Comparison of ENCODE assay signal across 10 mouse cellular contexts in genomic region chr8:70653226-70653625, GRCm38 (mm10). TPM values are rescaled to one million over a fixed set of nuclear protein-coding genes. Genes with fewer than 3 reads are reported as not detected.
DNase-seq lines count a peak whose midpoint lies in the region; ATAC-seq and TF ChIP-seq lines count a peak whose summit lies in the region.
"Had no signal": no experiment of that assay in that cellular context is flagged by ENCODE, and none has a peak within 500 bp of the region (broad histone marks: within the 10 kb centered on the region; RNA-seq: fewer than 3 reads in every experiment).

No protein-coding gene starts in this region.

- ATAC-seq in hindbrain, embryonic 14.5 days (ENCODE audit: low FRiP score), result no peak

- H3K27ac ChIP-seq in ES-Bruce4 (ENCODE audit: insufficient read depth, low read length), result no peak overlapping the region
- peak overlapping the region; percentile 39; the same call in 1 of the 2 replicates for H3K27ac ChIP-seq in hindbrain, embryonic 14.5 days
- H3K27ac ChIP-seq: embryonic facial prominence, embryonic 13.5 days; liver, embryonic 15.5 days had no signal

- no peaks in the 10 kb centered on the region for H3K9me3 ChIP-seq in ES-Bruce4 (replicated peaks; ENCODE audit: control insufficient read depth, insufficient read depth, low read length, poor library complexity, severe bottlenecking)
- no peaks in the 10 kb centered on the region for H3K9me3 ChIP-seq in hindbrain, embryonic 14.5 days (ENCODE audit: control insufficient read depth, low read length)
- H3K9me3 ChIP-seq: embryonic facial prominence, embryonic 13.5 days; liver, embryonic 15.5 days had no signal

- WGBS in hindbrain, embryonic 14.5 days, result 37% methylated on average over 2 of the region's 2 CpGs

- H3K27me3 ChIP-seq in ES-Bruce4 (ENCODE audit: control insufficient read depth, insufficient read depth, low read length, poor library complexity, severe bottlenecking), result no peaks in the 10 kb centered on the region
- no peaks in the 10 kb centered on the region for H3K27me3 ChIP-seq in hindbrain, embryonic 14.5 days (ENCODE audit: control insufficient read depth, insufficient read depth, low read length)
- H3K27me3 ChIP-seq: embryonic facial prominence, embryonic 13.5 days; liver, embryonic 15.5 days had no signal

- no peak overlapping the region for H3K9ac ChIP-seq in ES-Bruce4 (ENCODE audit: low read depth, poor library complexity, severe bottlenecking)
- no peak overlapping the region for H3K9ac ChIP-seq in hindbrain, embryonic 14.5 days
- H3K9ac ChIP-seq: liver, embryonic 15.5 days had no signal

- peak; percentile 94 for TF ChIP-seq CTCF in ES-Bruce4 (IDR thresholded peaks at IDR 0.05; ENCODE audit: low read depth, low read length)

- H3K36me3 ChIP-seq in ES-Bruce4 (ENCODE audit: control insufficient read depth, insufficient read depth, low read length, poor library complexity, severe bottlenecking), result peaks cover 32% of the 10 kb centered on the region
- H3K36me3 ChIP-seq in hindbrain, embryonic 14.5 days (replicated peaks; ENCODE audit: control insufficient read depth, insufficient read depth), result peaks cover 22% of the 10 kb centered on the region

- H3K4me3 ChIP-seq in ES-Bruce4 (ENCODE audit: low read depth, low read length), result no peak overlapping the region
- no peak overlapping the region for H3K4me3 ChIP-seq in hindbrain, embryonic 14.5 days (replicated peaks; ENCODE audit: low read length)
- H3K4me3 ChIP-seq: embryonic facial prominence, embryonic 13.5 days; liver, embryonic 15.5 days had no signal

- TF ChIP-seq EP300 in ES-Bruce4 (IDR thresholded peaks at IDR 0.05; ENCODE audit: insufficient read depth, low read depth, low read length), result no peak

- peak; percentile 61 to 64 for DNase-seq in layer of hippocampus, postnatal 10 days (ENCODE audit: low spot score in 2 of 2)
- no peak for DNase-seq in layer of hippocampus, adult 9-11 months
- peak; percentile 48 for DNase-seq in brain, adult 2 months (ENCODE audit: low read depth, low spot score)
- DNase-seq in hindbrain, embryonic 14.5 days (ENCODE audit: low spot score), result no peak
- peak; percentile 78 to 85 for DNase-seq in lung, postnatal 4 days
- peak; percentile 78 for DNase-seq in thymus, postnatal 4 days
- no peak for DNase-seq in layer of hippocampus, adult 9-10 months (ENCODE audit: low spot score)

- peaks cover 13% of the 10 kb centered on the region for H3K4me1 ChIP-seq in ES-Bruce4 (ENCODE audit: control insufficient read depth, insufficient read depth, low read length)
- H3K4me1 ChIP-seq in hindbrain, embryonic 14.5 days (replicated peaks; ENCODE audit: control insufficient read depth, insufficient read depth, low read length), result peaks cover 10% of the 10 kb centered on the region; the same call in 1 of the 2 replicates

- no peak overlapping the region for H3K4me2 ChIP-seq in hindbrain, embryonic 14.5 days (replicated peaks)
- H3K4me2 ChIP-seq: embryonic facial prominence, embryonic 13.5 days; liver, embryonic 15.5 days had no signal

- TF ChIP-seq POLR2A in ES-Bruce4 (IDR thresholded peaks at IDR 0.05; ENCODE audit: insufficient read depth, low read length), result no peak

RNA-seq across cellular contexts. Expression of gene Pgpep1, which starts 7.0 kb away (rescaled TPM):
- 10 to 100 TPM; 25.8 to 31.9 TPM for total RNA-seq in layer of hippocampus, postnatal 10 days (2021)
- polyA plus RNA-seq in ES-Bruce4 (2011; ENCODE audit: insufficient read depth, insufficient read length, low read depth, missing spikeins), result 30.2 and 44.4 TPM in 2 replicates
- polyA plus RNA-seq in hindbrain, embryonic 14.5 days (2014; fragmentation: Nextera tagmentation; extraction: Ambion mirVana), result 74.0 and 89.3 TPM in 2 replicates

RNA-seq across cellular contexts. Expression of gene Lsm4, which starts 19.8 kb away (rescaled TPM):
- 10 to 100 TPM; 72.3 to 76.5 TPM for total RNA-seq in layer of hippocampus, postnatal 10 days (2021)
- 211 TPM in 2 replicates for polyA plus RNA-seq in ES-Bruce4 (2011; ENCODE audit: insufficient read depth, insufficient read length, low read depth, missing spikeins)
- 180 and 197 TPM in 2 replicates for polyA plus RNA-seq in hindbrain, embryonic 14.5 days (2014; fragmentation: Nextera tagmentation; extraction: Ambion mirVana)

RNA-seq across cellular contexts. Expression of gene Gdf15, which starts 21.0 kb away (rescaled TPM):
- not detected for total RNA-seq in layer of hippocampus, postnatal 10 days (2021)
- polyA plus RNA-seq in ES-Bruce4 (2011; ENCODE audit: insufficient read depth, insufficient read length, low read depth, missing spikeins), result 1.9 and 2.1 TPM in 2 replicates
- 0.14 and 0.28 TPM in 2 replicates for polyA plus RNA-seq in hindbrain, embryonic 14.5 days (2014; fragmentation: Nextera tagmentation; extraction: Ambion mirVana)

RNA-seq across cellular contexts. Expression of gene Lrrc25, which starts 37.3 kb away (rescaled TPM):
- 1 to 10 TPM in 1 of 2 experiments, under 1 TPM in 1; 0.96 to 2.3 TPM for total RNA-seq in layer of hippocampus, postnatal 10 days (2021)
- not detected in 2 replicates for polyA plus RNA-seq in ES-Bruce4 (2011; ENCODE audit: insufficient read depth, insufficient read length, low read depth, missing spikeins)
- 0.98 and 1.6 TPM in 2 replicates for polyA plus RNA-seq in hindbrain, embryonic 14.5 days (2014; fragmentation: Nextera tagmentation; extraction: Ambion mirVana)

RNA-seq across cellular contexts. Expression of gene Ssbp4, which starts 44.6 kb away (rescaled TPM):
- total RNA-seq in layer of hippocampus, postnatal 10 days (2021), result 100 to 1,000 TPM; 225 to 240 TPM
- polyA plus RNA-seq in ES-Bruce4 (2011; ENCODE audit: insufficient read depth, insufficient read length, low read depth, missing spikeins), result 49.9 and 50.2 TPM in 2 replicates
- polyA plus RNA-seq in hindbrain, embryonic 14.5 days (2014; fragmentation: Nextera tagmentation; extraction: Ambion mirVana), result 165 and 173 TPM in 2 replicates

Comparison
In these comparisons a context has a peak if more than half of its experiments do, and no peak if none do; other contexts are left out.
1. DNase-seq: peak in layer of hippocampus, postnatal 10 days (2 of 2), brain, adult 2 months (single experiment), lung, postnatal 4 days (2 of 2) and thymus, postnatal 4 days (single experiment); none in layer of hippocampus, adult 9-11 months (single experiment), hindbrain, embryonic 14.5 days (single experiment) and layer of hippocampus, adult 9-10 months (single experiment).